Mouse (Mus musculus) testis, postnatal 14 days (tissue): Measurements from ENCODE around the gene Catip.
"Not testable (repeated sequence)": the region's sequence is repeated elsewhere in the genome, so short reads cannot be mapped to it uniquely, and the experiment has no call there.

ENCODE experiments used
- DNase-seq: peaks from one replicate; pipeline ENCODE4 v3.0.0; 2021; ENCODE audit warnings: low spot score

The Catip gene

DNA sequence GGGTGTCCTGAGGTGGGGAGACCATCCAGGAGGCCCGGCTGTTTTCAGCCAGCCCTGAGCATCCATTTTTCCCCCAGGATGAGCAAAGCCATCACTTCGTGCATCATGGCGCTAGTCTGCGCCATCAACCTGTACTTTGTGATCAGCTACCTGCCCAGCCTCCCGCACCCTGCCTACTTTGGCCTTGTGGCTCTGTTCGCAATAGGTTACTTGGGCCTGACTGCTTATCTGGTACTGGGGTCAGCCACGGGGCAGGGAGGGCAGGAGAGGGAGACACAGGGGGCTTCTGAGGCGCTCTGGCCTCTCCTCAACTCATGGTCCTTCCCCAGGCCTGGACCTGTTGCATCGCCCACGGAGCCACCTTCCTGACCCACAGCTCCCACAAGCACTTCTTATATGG, 23.2 kb downstream of the Catip start:
- DNase-seq = no peak

- no peak for DNase-seq
Measured at GRCm38 (mm10) chr1:74385531-74385930, 23.6 kb downstream of the Catip start.

DNA sequence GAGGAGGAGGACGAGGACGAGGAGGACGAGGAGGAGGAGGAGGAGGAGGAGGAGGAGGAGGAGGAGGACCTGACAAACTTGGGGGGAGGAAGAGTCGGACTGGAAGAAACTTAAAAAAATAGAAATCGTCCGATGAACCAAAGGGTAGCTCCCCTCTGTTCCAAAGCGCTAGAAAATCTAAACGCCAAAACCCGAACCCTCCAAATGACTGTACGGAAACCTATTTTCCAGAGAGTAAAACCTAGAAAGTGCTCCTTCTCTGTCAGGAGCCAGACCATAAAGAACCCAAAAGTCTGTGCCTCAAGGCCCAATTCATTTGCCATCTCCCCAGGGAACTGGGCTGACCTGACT, 24.4 kb downstream of the Catip start:
- DNase-seq = no peak

- DNase-seq = peak; percentile 96
Measured at GRCm38 (mm10) chr1:74386714-74387385, 24.9 kb downstream of the Catip start.

GRCm38 (mm10) chr1:74387386-74387988, 25.6 kb downstream of the Catip start:
- no peak for DNase-seq

DNA sequence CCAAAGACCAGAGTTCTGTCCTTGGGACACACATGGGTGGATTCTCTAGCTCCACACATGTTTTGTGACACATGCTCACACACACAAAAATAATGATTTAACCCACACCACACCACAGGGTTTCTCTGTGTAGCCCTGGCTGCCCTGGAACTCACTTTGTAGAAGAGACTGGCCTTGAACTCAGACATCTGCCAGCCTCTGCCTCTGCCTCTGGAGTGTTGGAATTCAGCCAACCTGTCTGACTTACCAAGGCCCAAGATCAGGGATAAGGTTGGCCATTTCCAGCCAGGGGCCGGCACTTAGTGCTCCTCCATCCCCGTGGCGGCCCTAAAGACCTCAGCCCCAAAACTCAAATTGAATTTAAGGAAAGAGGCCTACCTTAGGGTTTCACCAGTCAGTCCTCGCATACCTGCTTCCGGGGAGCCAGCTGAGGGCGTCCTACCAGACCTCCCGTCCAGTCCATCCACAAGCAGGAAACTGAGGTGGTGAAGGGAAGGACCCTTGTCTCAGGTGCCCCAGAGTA, 26.6 kb downstream of the Catip start:
- DNase-seq = no peak

- no peak for DNase-seq
Measured at GRCm38 (mm10) chr1:74389831-74390286, 28.0 kb downstream of the Catip start.

GRCm38 (mm10) chr1:74390287-74390906, 28.5 kb downstream of the Catip start:
- peak; percentile 76 for DNase-seq

- peak; percentile 96 for DNase-seq
Measured at GRCm38 (mm10) chr1:74390924-74391748, 29.2 kb downstream of the Catip start, which contains the start of gene Ctdsp1. Gene Ctdsp1 (plus strand): TSS chr1:74391509.

DNA sequence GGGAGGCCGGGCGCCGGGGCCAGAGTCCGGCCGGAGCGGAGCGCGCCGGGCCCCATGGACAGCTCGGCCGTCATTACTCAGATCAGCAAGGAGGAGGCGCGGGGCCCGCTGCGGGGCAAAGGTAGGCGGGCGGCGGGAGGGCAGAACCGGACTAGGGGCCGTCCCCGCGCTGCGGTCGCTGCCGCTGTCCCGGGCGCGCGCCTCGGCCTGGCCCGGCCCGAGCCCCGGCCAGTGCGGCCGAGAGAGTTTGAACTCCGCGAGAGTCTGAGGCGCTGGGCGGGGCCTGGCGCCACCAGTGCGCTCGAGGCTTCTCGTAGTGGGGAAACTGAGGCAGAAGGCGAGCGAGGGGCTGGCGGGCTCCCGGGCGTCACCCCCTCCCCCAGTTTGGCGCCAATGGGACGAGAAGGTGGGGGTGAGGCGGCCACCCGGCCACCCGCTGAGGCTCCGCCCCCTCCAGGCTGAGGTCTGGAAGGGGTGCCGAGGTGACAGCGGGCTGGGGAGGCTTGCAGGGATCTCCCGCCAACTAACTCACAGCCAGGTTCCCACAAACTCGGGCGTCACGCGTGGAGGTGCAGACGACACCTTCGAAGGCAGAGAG, 30.0 kb downstream of the Catip start:
- peak; percentile 74 for DNase-seq

DNA sequence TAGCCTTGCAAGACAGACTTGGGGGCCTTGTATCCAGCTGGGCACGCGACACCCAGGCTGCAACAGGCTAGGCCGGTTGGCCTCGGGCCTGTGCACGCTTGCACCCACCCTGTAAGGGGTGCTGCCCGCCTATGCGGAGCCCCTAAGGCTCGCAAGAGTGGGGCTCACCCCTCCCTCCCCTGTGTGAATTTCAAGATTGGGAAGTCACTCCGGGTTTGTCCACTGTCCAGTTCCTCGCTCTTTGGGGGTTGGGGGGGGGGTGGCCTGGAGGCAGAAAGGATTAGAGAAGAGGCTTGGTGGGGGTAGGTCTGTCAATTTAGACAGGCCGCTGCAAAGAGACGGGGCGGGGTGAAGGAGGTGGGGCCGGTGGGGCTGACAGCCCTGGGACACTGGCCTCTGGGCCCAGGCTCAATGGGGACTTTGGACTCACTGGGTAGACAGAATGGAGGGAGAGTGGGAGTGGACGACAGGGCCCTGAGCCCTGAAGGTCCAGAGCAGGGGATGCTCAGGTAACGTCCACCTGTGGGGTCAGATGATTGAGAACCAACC, 30.6 kb downstream of the Catip start:
- no peak for DNase-seq

DNA sequence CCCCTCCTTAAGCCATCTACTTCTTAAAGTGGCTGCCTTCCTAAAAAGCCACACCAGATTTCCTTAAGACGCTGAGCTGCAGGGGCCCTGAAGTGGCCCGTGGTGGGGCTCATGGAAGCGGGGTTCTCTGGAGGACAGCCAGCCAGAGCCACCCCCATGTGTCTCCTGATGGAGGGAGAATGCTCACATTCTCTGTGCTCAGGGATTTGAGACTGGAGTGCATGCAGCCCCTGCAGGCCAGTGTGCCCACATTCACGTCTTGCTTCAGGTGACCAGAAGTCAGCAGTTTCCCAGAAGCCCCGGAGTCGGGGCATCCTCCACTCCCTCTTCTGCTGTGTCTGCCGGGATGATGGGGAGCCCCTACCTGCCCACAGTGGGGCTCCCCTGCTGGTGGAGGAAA, 31.1 kb downstream of the Catip start:
- no peak for DNase-seq

DNA sequence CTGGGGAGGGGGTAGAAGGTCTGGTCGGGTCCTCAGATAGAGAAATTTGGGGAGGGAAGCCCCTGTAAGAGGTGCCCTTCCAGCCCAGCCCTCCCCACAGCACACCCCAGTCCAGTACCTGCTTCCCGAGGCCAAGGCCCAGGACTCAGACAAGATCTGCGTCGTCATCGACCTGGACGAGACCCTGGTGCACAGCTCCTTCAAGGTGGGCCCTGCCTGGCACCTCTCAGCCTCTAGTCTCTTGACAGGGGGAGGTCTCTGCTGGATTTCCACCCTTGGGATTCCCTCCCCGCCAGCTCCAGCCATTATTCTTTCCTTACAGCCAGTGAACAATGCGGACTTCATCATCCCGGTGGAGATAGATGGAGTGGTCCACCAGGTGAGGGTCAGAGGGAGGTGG, 31.8 kb downstream of the Catip start:
- no peak for DNase-seq

GRCm38 (mm10) chr1:74394311-74394710, 32.4 kb downstream of the Catip start:
- DNase-seq = no peak

DNA sequence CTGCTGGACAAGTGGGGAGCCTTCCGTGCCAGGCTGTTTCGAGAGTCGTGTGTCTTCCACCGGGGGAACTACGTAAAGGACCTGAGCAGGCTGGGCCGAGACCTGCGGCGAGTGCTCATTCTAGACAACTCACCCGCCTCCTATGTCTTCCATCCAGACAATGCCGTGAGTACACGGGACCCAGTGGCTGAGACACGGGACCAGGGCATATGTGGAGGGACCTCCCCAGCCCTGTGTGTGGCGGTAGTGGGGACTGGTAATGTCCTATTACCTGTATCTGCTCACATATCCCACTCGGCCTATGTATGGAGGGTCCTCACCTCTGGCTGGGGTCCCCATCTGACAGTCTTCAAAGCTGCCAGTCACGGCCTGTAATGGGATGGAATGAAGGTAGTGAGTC, 33.0 kb downstream of the Catip start:
- DNase-seq = no peak

DNA sequence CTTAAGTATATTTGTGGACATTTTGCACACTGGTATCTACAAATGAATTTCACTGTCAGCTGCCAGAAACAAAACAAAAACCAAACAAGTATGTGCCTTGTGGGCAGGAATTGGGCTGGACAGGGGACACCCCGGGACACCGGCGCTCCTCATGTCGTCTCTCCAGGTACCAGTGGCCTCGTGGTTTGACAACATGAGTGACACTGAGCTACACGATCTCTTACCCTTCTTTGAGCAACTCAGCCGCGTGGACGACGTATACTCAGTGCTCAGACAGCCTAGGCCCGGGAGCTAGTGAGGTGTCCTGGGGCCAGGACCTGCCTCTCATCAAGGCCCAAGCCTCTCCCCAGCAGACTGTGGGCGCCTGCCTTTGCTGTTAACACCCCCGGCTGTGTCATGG, 33.4 kb downstream of the Catip start:
- DNase-seq = no peak

DNA sequence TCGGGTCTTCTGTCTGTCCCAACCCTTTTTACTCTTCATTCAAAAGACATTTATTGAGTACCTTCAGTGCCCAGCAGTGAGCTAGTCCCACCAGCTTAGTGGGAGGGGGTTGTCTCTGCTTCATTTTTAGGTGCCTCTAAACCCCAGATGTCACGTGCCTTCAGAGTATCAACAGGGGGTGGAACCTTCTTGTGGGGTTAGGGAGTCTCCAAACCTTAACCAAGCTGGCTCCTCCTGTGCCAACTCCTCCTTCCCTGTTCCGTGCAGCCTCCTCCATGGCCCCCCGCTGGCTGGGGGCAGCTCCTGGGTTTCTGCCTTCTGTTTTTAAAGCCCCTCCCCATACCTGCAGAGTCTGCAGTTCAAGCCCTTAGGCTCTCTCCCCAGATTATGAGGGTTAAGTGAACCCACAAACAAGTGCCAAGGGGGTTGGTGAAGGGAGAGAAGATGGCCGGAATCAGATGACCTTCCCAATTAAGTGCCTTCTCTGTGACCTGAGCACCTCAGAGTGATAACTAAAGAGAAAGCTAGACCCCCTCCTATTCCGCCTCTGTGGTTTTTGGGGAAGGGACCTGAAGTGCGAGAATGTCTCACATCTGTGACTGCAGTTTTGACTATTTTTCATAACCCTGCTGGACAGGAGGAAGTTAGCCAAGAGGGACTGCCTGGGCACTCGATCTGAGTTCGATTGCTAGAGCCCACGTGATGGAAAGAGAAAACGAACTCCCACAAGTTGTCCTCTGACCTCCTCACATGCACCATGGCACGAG, 34.7 kb downstream of the Catip start:
- not testable (repeated sequence) for DNase-seq

DNA sequence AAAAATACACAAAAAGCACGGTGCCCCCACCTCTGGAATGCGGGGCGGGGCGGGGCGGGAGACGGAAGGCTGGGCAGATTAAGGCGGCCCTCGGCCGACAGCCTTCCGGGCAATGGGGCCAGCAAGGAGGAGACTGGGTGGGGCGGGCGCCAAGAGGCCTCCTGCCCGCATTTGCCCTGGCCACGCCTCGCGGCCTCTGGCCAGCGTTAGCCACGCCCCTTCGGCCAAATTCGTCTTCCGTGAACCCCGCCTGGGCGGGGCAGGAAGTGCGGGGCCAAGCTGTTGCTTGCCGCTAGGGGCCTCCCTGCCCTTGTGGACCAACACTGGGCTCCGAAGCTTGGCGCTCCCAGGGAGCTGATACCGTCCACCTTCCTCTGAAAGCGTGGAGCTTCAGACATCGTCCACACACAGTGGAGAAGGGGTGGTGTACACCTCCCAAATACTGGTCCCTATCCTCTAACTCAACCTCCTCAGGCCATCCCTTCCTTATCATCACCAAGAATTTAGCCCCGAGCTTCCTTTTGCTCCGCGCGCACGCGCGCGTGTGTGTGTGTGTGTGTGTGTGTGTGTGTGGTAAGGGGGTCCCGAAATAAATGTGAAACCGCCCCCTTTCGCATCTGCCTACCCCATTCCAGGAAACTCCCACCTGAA, 35.5 kb downstream of the Catip start:
- peak; percentile 95 for DNase-seq

DNA sequence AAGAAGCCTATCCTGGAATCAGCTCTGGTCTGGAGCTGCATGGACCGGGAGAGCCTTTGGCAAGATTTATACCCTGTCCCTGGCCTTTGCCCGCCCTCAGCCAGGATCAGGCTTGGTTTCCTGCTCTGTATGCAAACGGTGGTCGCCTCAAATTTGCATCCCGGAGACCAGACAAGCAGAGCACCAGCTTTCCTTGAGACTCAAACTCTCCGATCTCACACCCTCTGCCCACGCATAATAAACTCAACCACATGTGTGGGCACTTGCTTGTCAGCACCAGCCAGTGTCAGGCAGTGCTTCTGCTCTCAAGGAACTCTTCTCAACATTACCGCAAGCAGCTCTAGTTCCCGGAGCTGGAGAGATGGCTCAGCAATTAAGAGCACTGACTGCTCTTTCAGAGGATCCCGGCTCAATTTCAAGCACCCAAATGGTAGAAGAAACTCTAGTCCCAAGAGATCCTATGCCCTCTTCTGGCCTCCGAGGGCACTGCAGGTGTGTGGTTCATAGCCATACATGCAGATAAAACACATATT, 36.1 kb downstream of the Catip start:
- peak; percentile 63 for DNase-seq

DNA sequence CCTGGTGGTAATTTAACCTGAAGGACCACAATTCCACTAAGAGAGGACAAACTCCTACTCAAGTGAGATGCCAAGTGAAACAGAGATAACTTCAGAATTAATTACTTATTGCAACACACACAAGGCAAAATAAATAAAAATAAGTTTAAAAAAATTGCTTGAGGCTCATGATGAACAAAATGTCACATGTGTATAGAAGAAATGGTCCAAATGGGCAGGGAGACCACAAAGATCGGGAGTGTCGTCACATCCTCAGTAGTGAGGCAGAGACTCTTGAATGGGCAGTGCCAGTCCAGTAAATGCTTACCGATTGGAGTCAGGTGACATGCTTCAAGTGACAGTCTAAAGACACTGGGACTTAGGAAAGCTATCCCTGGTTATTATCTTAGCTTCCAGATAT, 38.6 kb downstream of the Catip start:
- DNase-seq = no peak
